Comparison of ENCODE assay signal across 7 mouse cellular contexts in the genomic region with DNA sequence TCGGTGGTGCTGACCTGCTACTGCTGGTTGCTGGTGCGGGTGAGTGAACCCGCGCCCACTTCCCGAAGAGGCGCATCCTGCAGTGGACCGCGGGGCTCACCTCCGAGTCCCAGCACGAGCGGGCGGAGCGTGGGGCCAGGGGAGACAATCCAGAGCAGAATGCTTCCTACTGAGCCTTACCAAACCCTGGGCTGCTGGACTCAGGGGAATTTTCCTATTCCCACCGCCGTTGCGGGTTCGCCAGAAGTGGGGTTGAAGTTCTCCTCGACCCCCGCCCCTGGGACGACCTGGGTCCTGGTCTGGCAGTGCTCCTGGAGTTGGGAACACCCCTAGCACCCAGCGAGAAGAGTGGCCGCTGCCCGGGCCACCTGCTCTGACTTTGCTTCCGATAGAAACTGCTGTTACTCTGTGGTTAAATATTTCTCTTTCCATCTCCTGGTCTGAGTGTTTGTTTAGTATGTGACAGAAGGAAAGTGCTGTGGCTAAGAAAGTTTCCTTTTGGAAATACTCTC. TPM values are rescaled to one million over a fixed set of nuclear protein-coding genes. Genes with fewer than 3 reads are reported as not detected.
DNase-seq lines count a peak whose midpoint lies in the region; ATAC-seq lines count a peak whose summit lies in the region.

No protein-coding gene starts in this region.

- DNase-seq in lung, adult 18-20 months, result no peak
- DNase-seq in liver, embryonic 11.5 days (ENCODE audit: low spot score), result no peak
- DNase-seq in thymus, adult 18-20 months, result no peak
- no peak for DNase-seq in urinary bladder, postnatal 14 days (ENCODE audit: low spot score)

- peaks cover 4% of the 10 kb centered on the region; the same call in 1 of the 2 replicates for H3K27me3 ChIP-seq in lung, embryonic 16.5 days (ENCODE audit: control insufficient read depth, insufficient read depth, low read depth, low read length)
- H3K27me3 ChIP-seq in forebrain, embryonic 12.5 days, result peaks cover 18% of the 10 kb centered on the region
- peaks cover 18% of the 10 kb centered on the region for H3K27me3 ChIP-seq in liver, embryonic 11.5 days (replicated peaks; ENCODE audit: control insufficient read depth, insufficient read depth, low read length)
- 0 out of 2 replicates have a peak, but pooled peaks cover 4% of the 10 kb centered on the region for H3K27me3 ChIP-seq in stomach, embryonic 15.5 days (replicated peaks)

- peak; percentile 73 for ATAC-seq in lung, embryonic 16.5 days (ENCODE audit: low read depth)
- peak; percentile 83 for ATAC-seq in forebrain, embryonic 12.5 days (ENCODE audit: low FRiP score)
- ATAC-seq in liver, embryonic 11.5 days (replicated peaks; ENCODE audit: low FRiP score), result peak; percentile 56
- ATAC-seq in stomach, embryonic 15.5 days (ENCODE audit: insufficient read depth, low FRiP score, low read depth), result peak; percentile 67

- peak overlapping the region; percentile 73 for H3K9ac ChIP-seq in lung, embryonic 16.5 days (ENCODE audit: low read length)
- peak overlapping the region; percentile 73 for H3K9ac ChIP-seq in forebrain, embryonic 12.5 days
- H3K9ac ChIP-seq in liver, embryonic 11.5 days (ENCODE audit: low read depth, low read length), result peak overlapping the region; percentile 55
- peak overlapping the region; percentile 38; the same call in 1 of the 2 replicates for H3K9ac ChIP-seq in stomach, embryonic 15.5 days

- peaks cover 7% of the 10 kb centered on the region for H3K4me1 ChIP-seq in lung, embryonic 16.5 days (replicated peaks; ENCODE audit: control insufficient read depth, insufficient read depth, low read length)
- peaks cover 9% of the 10 kb centered on the region for H3K4me1 ChIP-seq in forebrain, embryonic 12.5 days
- no peaks in the 10 kb centered on the region for H3K4me1 ChIP-seq in liver, embryonic 11.5 days (replicated peaks; ENCODE audit: control insufficient read depth, insufficient read depth, low read length)
- peaks cover 5% of the 10 kb centered on the region for H3K4me1 ChIP-seq in stomach, embryonic 15.5 days

- no peaks in the 10 kb centered on the region for H3K36me3 ChIP-seq in lung, embryonic 16.5 days (ENCODE audit: control insufficient read depth, insufficient read depth, low read length)
- no peaks in the 10 kb centered on the region for H3K36me3 ChIP-seq in forebrain, embryonic 12.5 days (replicated peaks)
- no peaks in the 10 kb centered on the region for H3K36me3 ChIP-seq in liver, embryonic 11.5 days (ENCODE audit: control insufficient read depth, insufficient read depth, low read length)
- H3K36me3 ChIP-seq in stomach, embryonic 15.5 days, result no peaks in the 10 kb centered on the region

- H3K27ac ChIP-seq in lung, embryonic 16.5 days (ENCODE audit: low read length), result no peak overlapping the region
- H3K27ac ChIP-seq in forebrain, embryonic 12.5 days, result no peak overlapping the region
- H3K27ac ChIP-seq in liver, embryonic 11.5 days (ENCODE audit: low read depth, low read length), result no peak overlapping the region
- peak overlapping the region; percentile 3; the same call in 1 of the 2 replicates for H3K27ac ChIP-seq in stomach, embryonic 15.5 days

- WGBS in lung, embryonic 16.5 days, result 1% methylated on average over 24 of the region's 24 CpGs
- under 1% methylated on average over 24 of the region's 24 CpGs for WGBS in forebrain, embryonic 12.5 days
- WGBS in liver, embryonic 11.5 days, result under 1% methylated on average over 23 of the region's 24 CpGs
- WGBS in stomach, embryonic 15.5 days, result under 1% methylated on average over 24 of the region's 24 CpGs

- peak overlapping the region; percentile 69 for H3K4me3 ChIP-seq in lung, embryonic 16.5 days (ENCODE audit: low read length)
- H3K4me3 ChIP-seq in forebrain, embryonic 12.5 days (replicated peaks), result peak overlapping the region; percentile 62
- peak overlapping the region; percentile 48 for H3K4me3 ChIP-seq in liver, embryonic 11.5 days (ENCODE audit: low read depth, low read length)
- peak overlapping the region; percentile 56 for H3K4me3 ChIP-seq in stomach, embryonic 15.5 days (replicated peaks)

- no peaks in the 10 kb centered on the region for H3K9me3 ChIP-seq in lung, embryonic 16.5 days (ENCODE audit: control insufficient read depth, low read length)
- H3K9me3 ChIP-seq in forebrain, embryonic 12.5 days, result no peaks in the 10 kb centered on the region
- no peaks in the 10 kb centered on the region for H3K9me3 ChIP-seq in liver, embryonic 11.5 days (ENCODE audit: control insufficient read depth, low read length)
- H3K9me3 ChIP-seq in stomach, embryonic 15.5 days, result no peaks in the 10 kb centered on the region

- peak overlapping the region; percentile 95 for H3K4me2 ChIP-seq in lung, embryonic 16.5 days (ENCODE audit: low read depth, low read length)
- peak overlapping the region; percentile 85 for H3K4me2 ChIP-seq in forebrain, embryonic 12.5 days
- peak overlapping the region; percentile 75 for H3K4me2 ChIP-seq in liver, embryonic 11.5 days
- peak overlapping the region; percentile 82 for H3K4me2 ChIP-seq in stomach, embryonic 15.5 days

RNA-seq across cellular contexts. Expression of gene Vipr2, which starts 0.4 kb away (rescaled TPM):
- 2.8 and 2.9 TPM in 2 replicates for polyA plus RNA-seq in lung, embryonic 16.5 days (2015; fragmentation: Nextera tagmentation; extraction: Ambion mirVana)
- polyA plus RNA-seq in forebrain, embryonic 12.5 days (2016; fragmentation: Nextera tagmentation; extraction: Ambion mirVana), result 1.8 and 2.8 TPM in 2 replicates
- 0.40 and 1.1 TPM in 2 replicates for polyA plus RNA-seq in liver, embryonic 11.5 days (2014; fragmentation: Nextera tagmentation; extraction: Ambion mirVana)
- 6.3 and 7.2 TPM in 2 replicates for polyA plus RNA-seq in stomach, embryonic 15.5 days (2015; fragmentation: Nextera tagmentation; extraction: Ambion mirVana)

RNA-seq across cellular contexts. Expression of gene Zfp386, which starts 30.4 kb away (rescaled TPM):
- polyA plus RNA-seq in lung, embryonic 16.5 days (2015; fragmentation: Nextera tagmentation; extraction: Ambion mirVana), result 42.6 and 42.8 TPM in 2 replicates
- polyA plus RNA-seq in forebrain, embryonic 12.5 days (2016; fragmentation: Nextera tagmentation; extraction: Ambion mirVana), result 62.5 and 64.2 TPM in 2 replicates
- 19.4 and 21.1 TPM in 2 replicates for polyA plus RNA-seq in liver, embryonic 11.5 days (2014; fragmentation: Nextera tagmentation; extraction: Ambion mirVana)
- 38.0 and 41.7 TPM in 2 replicates for polyA plus RNA-seq in stomach, embryonic 15.5 days (2015; fragmentation: Nextera tagmentation; extraction: Ambion mirVana)
